Comparison of ENCODE assay signal across 22 mouse cellular contexts in the genomic region with DNA sequence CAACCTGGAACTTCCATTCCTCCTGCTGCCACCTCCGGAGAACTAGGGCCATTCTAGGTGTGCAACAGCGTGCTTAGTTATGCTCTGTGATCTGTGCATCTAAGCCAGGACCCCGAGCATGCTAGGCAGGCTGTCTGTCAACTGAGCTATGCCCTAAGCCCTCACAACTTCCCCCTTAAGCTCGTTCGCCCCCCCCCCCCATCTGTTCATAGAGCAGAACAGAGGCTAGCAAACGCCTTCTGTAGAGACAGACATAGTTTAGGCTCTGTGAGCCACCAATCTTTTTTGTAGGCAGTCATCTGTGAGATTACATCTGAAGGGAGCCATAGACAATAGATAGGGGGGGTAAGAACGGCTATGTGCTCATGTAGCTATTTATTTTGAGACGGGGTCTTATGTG. TPM values are rescaled to one million over a fixed set of nuclear protein-coding genes. Genes with fewer than 3 reads are reported as not detected.
"Had no signal": no experiment of that assay in that cellular context is flagged by ENCODE, and none has a peak within 500 bp of the region (broad histone marks: within the 10 kb centered on the region; RNA-seq: fewer than 3 reads in every experiment).

No protein-coding gene starts in this region.

- ATAC-seq: midbrain, embryonic 16.5 days had no signal

- H3K4me3 ChIP-seq: midbrain, embryonic 10.5 days; midbrain, embryonic 12.5 days; myocyte; neural tube, embryonic 13.5 days; neural tube, embryonic 15.5 days had no signal

- H3K4me2 ChIP-seq: lung, embryonic 14.5 days; midbrain, embryonic 12.5 days; neural tube, embryonic 13.5 days; neural tube, embryonic 15.5 days had no signal

- H3K36me3 ChIP-seq: midbrain, embryonic 10.5 days; midbrain, embryonic 12.5 days; neural tube, embryonic 13.5 days; neural tube, embryonic 15.5 days had no signal

- H3K9ac ChIP-seq: lung, embryonic 14.5 days; midbrain, embryonic 12.5 days; neural tube, embryonic 13.5 days; neural tube, embryonic 15.5 days had no signal

- H3K9me3 ChIP-seq: midbrain, embryonic 10.5 days; midbrain, embryonic 12.5 days; neural tube, embryonic 13.5 days; neural tube, embryonic 15.5 days had no signal

- DNase-seq: lung, adult 18-20 months; lung, embryonic 14.5 days; lung, postnatal 10 days; lung, postnatal 4 days; midbrain, embryonic 14.5 days; right cerebral cortex, adult 18-20 months; right cerebral cortex, postnatal 25 days; right cerebral cortex, postnatal 4 days; spleen, adult 18-20 months; thymus, adult 18-20 months; thymus, postnatal 14 days; thymus, postnatal 36 days had no signal

- H3K27ac ChIP-seq: midbrain, embryonic 10.5 days; midbrain, embryonic 12.5 days; neural tube, embryonic 13.5 days; neural tube, embryonic 15.5 days had no signal

RNA-seq across cellular contexts. Expression of a gene that starts 11.1 kb away (rescaled TPM):
- total RNA-seq: megakaryocyte, adult 5-6 weeks; megakaryocyte-erythroid progenitor cell, adult 5-6 weeks had no signal
- polyA plus RNA-seq: myocyte; neural tube, embryonic 11.5 days; small intestine, adult 2 months had no signal

RNA-seq across cellular contexts. Expression of a gene that starts 11.2 kb away (rescaled TPM):
- total RNA-seq: megakaryocyte-erythroid progenitor cell, adult 5-6 weeks had no signal
